Mouse (Mus musculus) central nervous system, embryonic 18 days (tissue): ENCODE data around the gene 1700125H20Rik. TPM values are rescaled to one million over a fixed set of nuclear protein-coding genes. Genes with fewer than 3 reads are reported as not detected.

ENCODE experiments used
- polyA plus RNA-seq: library from polyadenylated mRNA; depleted of rRNA; stranded (reverse); fragments of >200 nt; gene quantifications from 2 replicates; pipeline ENCODE4 v1.2.3, GENCODE M21; 2012; rRNA removed

Gene 1700125H20Rik
- polyA plus RNA-seq: 0.16 TPM in 1 of 2 replicates, not detected in the other

DNA sequence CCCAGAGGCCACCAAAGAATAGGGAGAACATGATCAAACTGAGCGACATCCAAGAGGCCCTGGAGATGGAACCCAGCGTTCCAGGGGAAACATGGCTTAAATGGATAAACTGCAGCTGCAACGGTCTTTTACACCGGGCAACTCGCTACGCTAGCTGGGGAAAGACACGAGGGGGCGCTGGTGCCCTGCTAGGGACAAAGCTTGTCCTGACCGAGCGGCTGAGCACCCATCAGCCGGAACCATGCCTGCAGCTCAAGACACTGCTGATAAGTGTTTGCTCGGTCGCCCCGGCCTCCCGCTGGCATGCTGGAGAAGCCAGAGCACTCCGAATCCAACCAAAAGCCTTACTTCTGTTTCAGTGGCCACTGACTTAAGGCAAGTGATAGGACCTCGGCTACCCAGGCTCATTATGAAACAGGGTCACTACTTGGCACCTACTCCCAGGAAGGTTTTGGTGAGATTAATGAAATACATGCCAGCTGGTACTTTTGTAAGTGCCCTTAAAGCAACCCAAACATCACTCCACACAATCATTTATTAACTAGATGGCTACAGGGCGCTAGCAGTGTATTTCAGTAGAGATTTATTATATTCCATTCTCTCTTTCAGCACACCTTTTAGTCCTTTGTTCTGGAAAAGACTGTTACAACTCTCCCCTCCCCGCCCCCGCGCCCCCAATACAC, at the start of gene 1700125H20Rik:
Gene 1700125H20Rik (plus strand): TSS at position 347 of the 683 bp plus-strand sequence.

DNA sequence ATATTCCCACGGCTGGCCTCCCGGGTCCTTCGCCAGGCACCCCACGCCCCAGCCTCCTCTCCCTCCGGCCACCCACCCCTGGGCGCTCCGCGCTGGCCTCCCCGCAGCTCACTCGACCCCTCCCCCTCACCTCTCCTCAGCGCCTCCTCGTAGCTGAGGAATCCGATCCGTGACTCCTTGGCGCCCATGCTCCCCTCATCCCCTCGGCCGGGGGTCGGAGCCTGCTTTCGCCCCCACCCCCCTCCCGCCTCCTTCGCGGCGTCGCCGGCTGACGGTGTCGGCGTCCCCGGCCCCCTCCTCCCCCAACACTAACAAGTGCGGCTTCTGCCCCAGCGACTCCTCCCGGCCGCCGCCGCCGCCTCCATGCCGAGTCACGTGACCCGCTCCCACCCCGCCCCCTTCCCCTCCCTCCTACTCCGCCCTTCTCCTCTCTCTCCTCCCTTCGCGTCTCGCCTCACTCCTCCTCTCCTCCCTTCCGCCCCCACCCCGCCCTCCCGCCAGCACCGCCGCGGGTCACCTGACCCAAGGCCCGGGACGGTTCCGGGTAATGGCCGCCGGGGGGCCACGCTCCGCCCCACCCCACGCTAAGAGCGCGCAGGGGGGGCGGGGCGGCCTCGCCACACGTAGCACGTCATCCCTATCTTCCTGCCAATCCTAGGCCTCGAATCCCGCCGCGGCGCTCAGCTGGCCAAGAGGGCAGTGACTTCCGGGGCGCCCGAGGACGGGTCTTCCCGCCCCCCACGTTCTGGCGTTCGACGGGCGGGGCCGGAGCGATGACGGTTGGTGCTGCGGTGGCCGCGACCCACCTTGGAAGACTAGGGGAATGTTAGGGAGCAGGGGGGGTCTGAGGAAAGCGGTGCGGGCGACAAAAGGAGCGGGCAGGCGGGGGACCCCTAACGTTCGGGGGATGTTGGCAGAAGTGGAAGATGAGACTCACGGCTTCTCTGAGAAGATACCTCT, 30.3 kb upstream of the 1700125H20Rik start, which contains the start of gene Usp32:
Gene Usp32 (minus strand): TSS at position 581 of the 960 bp plus-strand sequence.

Other genes with a start within 250 kb of the 1700125H20Rik start
- 3.8 and 4.4 TPM in 2 replicates for gene Car4, start 212.6 kb upstream of the 1700125H20Rik start, polyA plus RNA-seq
- gene Usp32, start 30.2 kb upstream of the 1700125H20Rik start, polyA plus RNA-seq: 31.1 and 32.5 TPM in 2 replicates
- 38.8 and 39.2 TPM in 2 replicates for gene Appbp2, start 64.7 kb downstream of the 1700125H20Rik start, polyA plus RNA-seq
- gene Ppm1d, start 140.8 kb downstream of the 1700125H20Rik start, polyA plus RNA-seq: 16.0 and 16.7 TPM in 2 replicates
- 13.9 and 16.3 TPM in 2 replicates for gene Bcas3, start 182.8 kb downstream of the 1700125H20Rik start, polyA plus RNA-seq